Mouse (Mus musculus) ES-CJ7 (cell line): ENCODE measurements at regions not wholly inside any gene's neighbourhood (a gene's known extent, or its start where the extent isn't known, plus 50 kb on each side); places are given as distances from the start of the nearest gene placed in this dataset.

Source experiments
- DNase-seq: peaks from one replicate; pipeline ENCODE4 v3.0.0; 2011; ENCODE audit warnings: low read depth, low spot score

DNA sequence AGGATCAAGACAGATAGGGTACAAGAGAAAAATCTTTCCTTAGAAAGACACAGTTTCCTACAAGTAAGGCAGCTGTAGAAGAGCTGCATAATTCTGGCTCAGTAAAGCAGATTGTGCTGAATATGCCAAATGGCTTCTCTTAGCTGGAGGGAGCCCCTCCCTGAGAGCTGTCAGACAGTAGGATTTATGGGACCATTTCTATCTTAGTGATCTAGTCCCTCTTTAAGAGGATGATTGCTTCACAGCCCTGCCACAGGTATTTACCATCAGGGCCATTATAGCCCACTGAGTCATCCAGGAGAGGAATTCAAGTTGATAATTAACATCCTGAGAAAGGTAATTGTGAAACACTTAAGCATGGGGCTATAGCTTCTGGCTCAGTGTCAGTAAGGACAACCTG is 101.5 kb upstream of the Cypt1 start:
- no peak for DNase-seq

DNA sequence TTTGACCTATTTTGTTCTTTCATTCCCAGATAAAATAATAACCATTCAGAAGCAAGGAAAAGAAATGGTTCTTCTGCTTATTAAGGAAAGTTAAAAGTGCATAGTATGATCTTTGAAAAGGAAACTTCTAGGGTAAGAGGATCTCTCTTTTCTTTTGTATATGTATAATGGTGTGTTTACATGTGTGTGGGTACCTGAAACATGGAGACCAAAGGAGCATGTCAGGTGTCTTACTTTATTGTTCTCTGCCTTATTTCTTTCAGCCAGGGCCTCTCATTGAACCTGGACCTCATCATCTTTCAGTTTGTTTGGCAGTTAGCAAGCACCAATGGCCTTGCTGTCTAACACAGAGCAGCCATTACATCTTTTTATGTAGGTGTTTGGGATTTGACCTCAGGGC is 101.0 kb upstream of the Cypt1 start:
- DNase-seq: no peak

DNA sequence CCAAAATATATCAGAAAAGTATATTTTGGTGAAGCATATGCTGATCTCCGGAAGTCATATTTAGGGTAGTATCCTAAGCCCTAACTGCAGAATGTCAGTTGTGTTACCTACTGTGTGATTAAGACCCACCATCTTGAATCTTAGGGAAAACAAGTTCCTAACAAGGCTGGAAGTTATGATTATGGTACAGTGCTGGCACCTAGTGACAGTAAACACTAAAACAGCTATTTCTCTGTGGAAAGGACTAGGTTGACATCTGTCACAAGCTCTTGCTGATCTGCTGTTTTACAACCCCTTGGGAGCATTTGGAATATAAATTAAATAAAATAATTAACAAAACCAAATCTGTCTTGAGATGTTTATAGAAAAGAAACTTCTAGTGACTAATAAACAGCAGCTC is 84.6 kb upstream of the Cypt1 start:
- peak; percentile 8 for DNase-seq

DNA sequence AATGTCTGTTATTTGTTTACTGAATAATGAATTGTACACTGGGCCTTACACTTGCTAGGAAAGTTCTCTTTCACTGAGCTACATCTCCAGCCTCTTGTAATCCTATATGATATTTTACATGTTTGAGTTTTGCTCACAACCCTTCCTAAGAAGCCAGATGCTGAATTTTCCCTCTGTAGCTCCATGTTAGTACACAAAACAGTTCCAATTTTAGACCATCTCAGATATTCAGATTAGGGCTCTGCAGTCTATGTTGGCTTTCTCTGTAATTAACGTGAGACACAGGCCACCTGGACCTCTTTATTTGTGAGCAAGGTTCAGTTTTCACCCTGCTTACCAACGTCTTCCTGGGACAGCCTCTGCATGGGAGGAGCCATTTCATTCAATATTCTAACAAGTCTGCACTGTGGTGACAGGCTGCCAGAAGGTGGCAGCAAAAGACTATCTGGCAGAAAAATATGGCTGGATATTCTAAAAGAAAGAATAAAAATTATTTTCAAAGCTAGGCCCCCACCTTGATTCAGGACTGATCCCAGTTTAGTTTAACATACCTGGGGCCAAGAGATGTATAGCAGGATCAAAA is 72.1 kb upstream of the Cypt1 start:
- peak; percentile 9 for DNase-seq
